Mouse (Mus musculus): ENCODE data around the gene Cacna1e.

- TF ChIP-seq CTCF (conservative IDR thresholded peaks at IDR 0.05; ENCODE audit: insufficient read depth, insufficient read length, low read depth, low read length) (no peak), POLR2A (IDR thresholded peaks at IDR 0.05; ENCODE audit: low read depth, low read length) (no peak)
Observed at GRCm38 (mm10) chr1:154841057-154841630, 43.2 kb downstream of the Cacna1e start.
